Mouse (Mus musculus) liver, embryonic 15.5 days (tissue): ENCODE results near the gene Usp38. TPM values are rescaled to one million over a fixed set of nuclear protein-coding genes. Genes with fewer than 3 reads are reported as not detected.
A peak's percentile ranks its signal among the peaks of the same experiment; 100 is the strongest.
"Not testable (repeated sequence)": the region's sequence is repeated elsewhere in the genome, so short reads cannot be mapped to it uniquely, and the experiment has no call there.

Experiments used
- ATAC-seq: fragments of 200-750 bp; cut with Nextera tagmentation; 2 replicates; pipeline ENCODE4 v1.8.0; 2017; ENCODE audit warnings: moderate number of reproducible peaks, mild to moderate bottlenecking, moderate library complexity; ENCODE audit not compliant: insufficient read depth
- H3K27ac ChIP-seq: fragments of 300-500 bp; sonication (generic); replicated peaks from 2 replicates; pipeline ENCODE4 v1.5.1; 2015; ENCODE audit warnings: mild to moderate bottlenecking, inconsistent platforms
- H3K27me3 ChIP-seq: fragments of 300-500 bp; sonication (generic); 2 replicates; pipeline ENCODE4 v1.6.1; 2015; ENCODE audit warnings: mild to moderate bottlenecking, inconsistent platforms
- H3K36me3 ChIP-seq: fragments of 300-500 bp; sonication (generic); replicated peaks from 2 replicates; pipeline ENCODE4 v1.6.1; 2015; ENCODE audit warnings: moderate library complexity, mild to moderate bottlenecking, inconsistent platforms
- H3K4me1 ChIP-seq: fragments of 300-500 bp; sonication (generic); replicated peaks from 2 replicates; pipeline ENCODE4 v1.6.1; 2015; ENCODE audit warnings: inconsistent platforms
- H3K4me2 ChIP-seq: fragments of 300-500 bp; sonication (generic); 2 replicates; pipeline ENCODE4 v1.6.1; 2015; ENCODE audit warnings: moderate library complexity, mild to moderate bottlenecking, inconsistent platforms
- H3K4me3 ChIP-seq: fragments of 300-500 bp; sonication (generic); replicated peaks from 2 replicates; pipeline ENCODE4 v1.5.1; 2015; ENCODE audit warnings: mild to moderate bottlenecking, inconsistent platforms
- H3K9ac ChIP-seq: fragments of 300-500 bp; sonication (generic); 2 replicates; pipeline ENCODE4 v1.6.1; 2015; ENCODE audit warnings: moderate library complexity, mild to moderate bottlenecking, inconsistent platforms
- H3K9me3 ChIP-seq: fragments of 300-500 bp; sonication (generic); replicated peaks from 2 replicates; pipeline ENCODE4 v1.6.1; 2016; ENCODE audit warnings: inconsistent platforms
- WGBS: fragments of 180-500 bp; shearing (Covaris S2); methylation state at CpG from one replicate; pipeline ENCODE4 v1.1.7; 2015; ENCODE audit warnings: mixed read lengths; ENCODE audit not compliant: insufficient replicate concordance; 5-methylcytosine and 5-hydroxymethylcytosine counted together
- polyA plus RNA-seq: library from polyadenylated mRNA; unstranded; fragments of >200 nt; fragmentation: Nextera tagmentation; extraction: Ambion mirVana; gene quantifications from 2 replicates; pipeline ENCODE4 v1.2.1, GENCODE M21; 2015

Gene Usp38
- polyA plus RNA-seq: 9.2 and 9.4 TPM in 2 replicates

- ATAC-seq: peak; percentile 98
- Histone ChIP-seq H3K27me3 (no peaks in the 10 kb centered on the region), H3K4me1 (peaks cover 35% of the 10 kb centered on the region), H3K27ac (peak within 1 kb of the TSS; percentile 90), H3K9ac (peak within 1 kb of the TSS; percentile 98), H3K4me2 (peak within 1 kb of the TSS; percentile 93), H3K4me3 (peak within 1 kb of the TSS; percentile 100), H3K36me3 (peaks cover 12% of the 10 kb centered on the region), H3K9me3 (no peaks in the 10 kb centered on the region)
- 3% methylated on average over 57 of the region's 57 CpGs for WGBS
Measured at GRCm38 (mm10) chr8:81014789-81015699, at the start of gene Usp38. Gene Usp38 (minus strand): TSS chr8:81014928.

- H3K4me1 ChIP-seq: no peaks in the 10 kb centered on the region
- H3K9ac ChIP-seq: no peak overlapping the region
- H3K27ac ChIP-seq: no peak overlapping the region
- WGBS: 57% methylated on average over 3 of the region's 3 CpGs
- H3K36me3 ChIP-seq: no peaks in the 10 kb centered on the region
- no peak for ATAC-seq
- H3K9me3 ChIP-seq: no peaks in the 10 kb centered on the region
- H3K27me3 ChIP-seq: no peaks in the 10 kb centered on the region
- H3K4me3 ChIP-seq: no peak overlapping the region
- no peak overlapping the region for H3K4me2 ChIP-seq
Measured at GRCm38 (mm10) chr8:81062566-81062965, 47.8 kb upstream of the Usp38 start.

- no peak for ATAC-seq
- Histone ChIP-seq H3K4me3 (no peak overlapping the region), H3K9ac (no peak overlapping the region), H3K4me1 (no peaks in the 10 kb centered on the region), H3K36me3 (no peaks in the 10 kb centered on the region), H3K27ac (no peak overlapping the region), H3K4me2 (no peak overlapping the region), H3K27me3 (no peaks in the 10 kb centered on the region), H3K9me3 (no peaks in the 10 kb centered on the region)
- 11% methylated on average over 3 of the region's 3 CpGs for WGBS
Measured at GRCm38 (mm10) chr8:81061950-81062349, 47.2 kb upstream of the Usp38 start.

DNA sequence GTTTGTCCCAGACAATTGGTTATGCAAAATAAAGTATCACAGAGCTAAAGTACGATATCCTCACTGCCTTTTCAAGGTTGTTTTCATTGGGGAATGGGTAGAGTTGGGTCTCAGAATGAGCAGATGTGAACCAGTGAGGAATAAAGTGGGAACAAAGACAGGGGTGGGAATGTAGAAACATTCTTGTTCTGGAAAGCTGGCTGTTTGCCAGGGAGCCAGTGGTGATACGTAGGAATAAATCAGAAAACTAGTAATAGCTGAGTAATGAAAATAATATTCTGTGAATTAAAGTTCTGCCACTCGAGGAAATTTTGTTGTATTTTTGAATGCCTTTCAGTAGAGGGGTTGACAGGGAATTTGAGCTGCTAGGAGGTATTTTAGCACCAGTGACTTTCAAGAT, 29.5 kb upstream of the Usp38 start:
- no peak overlapping the region for H3K4me2 ChIP-seq
- 48% methylated on average over 3 of the region's 3 CpGs for WGBS
- H3K9me3 ChIP-seq: no peaks in the 10 kb centered on the region
- H3K27ac ChIP-seq: no peak overlapping the region
- no peaks in the 10 kb centered on the region for H3K4me1 ChIP-seq
- H3K4me3 ChIP-seq: no peak overlapping the region
- no peak overlapping the region for H3K9ac ChIP-seq
- H3K36me3 ChIP-seq: no peaks in the 10 kb centered on the region
- ATAC-seq: no peak
- no peaks in the 10 kb centered on the region for H3K27me3 ChIP-seq

- 41% methylated on average over 2 of the region's 2 CpGs for WGBS
- no peak for ATAC-seq
Measured at GRCm38 (mm10) chr8:81027991-81028390, 13.3 kb upstream of the Usp38 start.

GRCm38 (mm10) chr8:81017548-81017947, 2.8 kb upstream of the Usp38 start:
- WGBS: 88% methylated on average over 8 of the region's 8 CpGs
- not testable (repeated sequence) for H3K9me3 ChIP-seq, H3K27ac ChIP-seq, ATAC-seq, H3K4me3 ChIP-seq, H3K9ac ChIP-seq, H3K36me3 ChIP-seq, H3K27me3 ChIP-seq, H3K4me2 ChIP-seq
- H3K4me1 ChIP-seq: peaks cover 13% of the 10 kb centered on the region

More at GRCm38 (mm10) chr8:81027991-81028390, 13.3 kb upstream of the Usp38 start:
- no peaks in the 10 kb centered on the region for H3K4me1 ChIP-seq
- no peak overlapping the region for H3K27ac ChIP-seq
- H3K4me2 ChIP-seq: no peak overlapping the region
- H3K9me3 ChIP-seq: peaks cover 7% of the 10 kb centered on the region
- no peak overlapping the region for H3K9ac ChIP-seq
- no peaks in the 10 kb centered on the region for H3K27me3 ChIP-seq
- no peak overlapping the region for H3K4me3 ChIP-seq
- no peaks in the 10 kb centered on the region; the same call in 1 of the 2 replicates for H3K36me3 ChIP-seq

- H3K4me1 ChIP-seq: peaks cover 41% of the 10 kb centered on the region
- ATAC-seq: 0 out of 2 replicates have a peak, but pooled peaks have one; percentile 0
- WGBS: under 1% methylated on average over 45 of the region's 45 CpGs
Measured at GRCm38 (mm10) chr8:81013811-81014530, 757 bp downstream of the Usp38 start.

DNA sequence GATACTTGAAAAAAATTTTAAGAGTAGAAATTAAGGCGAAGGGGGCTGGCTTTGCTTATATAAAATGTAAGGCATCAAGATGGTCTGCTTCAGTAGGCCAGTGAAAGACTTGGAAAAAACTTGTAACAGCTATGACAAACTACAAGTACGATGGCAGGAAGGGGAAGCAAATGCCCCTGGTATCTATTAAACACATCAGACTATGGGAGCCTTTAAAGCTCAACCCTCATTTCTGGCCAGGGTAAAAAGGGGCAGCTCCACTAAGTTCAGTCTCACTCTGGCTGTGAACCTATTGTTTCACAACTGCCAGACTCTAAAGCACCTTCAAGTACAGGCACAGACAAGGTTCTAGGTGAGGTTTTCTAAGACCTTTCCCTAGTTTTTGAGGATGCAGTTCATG, 2.0 kb downstream of the Usp38 start:
- peaks cover 35% of the 10 kb centered on the region for H3K36me3 ChIP-seq
- no peak for ATAC-seq
- H3K4me1 ChIP-seq: peaks cover 41% of the 10 kb centered on the region
- 27% methylated on average over 2 of the region's 2 CpGs for WGBS
- no peak overlapping the region; the same call in 1 of the 2 replicates for H3K27ac ChIP-seq
- no peaks in the 10 kb centered on the region for H3K27me3 ChIP-seq
- no peaks in the 10 kb centered on the region for H3K9me3 ChIP-seq
- H3K4me3 ChIP-seq: peak overlapping the region; percentile 100
- peak overlapping the region; percentile 98 for H3K9ac ChIP-seq
- peak overlapping the region; percentile 93 for H3K4me2 ChIP-seq

More at GRCm38 (mm10) chr8:81013811-81014530, 757 bp downstream of the Usp38 start:
- Histone ChIP-seq H3K9me3 (no peaks in the 10 kb centered on the region), H3K4me2 (peak overlapping the region; percentile 93), H3K4me3 (peak overlapping the region; percentile 100), H3K36me3 (peaks cover 22% of the 10 kb centered on the region), H3K9ac (peak overlapping the region; percentile 98), H3K27ac (peak overlapping the region; percentile 90), H3K27me3 (no peaks in the 10 kb centered on the region)

DNA sequence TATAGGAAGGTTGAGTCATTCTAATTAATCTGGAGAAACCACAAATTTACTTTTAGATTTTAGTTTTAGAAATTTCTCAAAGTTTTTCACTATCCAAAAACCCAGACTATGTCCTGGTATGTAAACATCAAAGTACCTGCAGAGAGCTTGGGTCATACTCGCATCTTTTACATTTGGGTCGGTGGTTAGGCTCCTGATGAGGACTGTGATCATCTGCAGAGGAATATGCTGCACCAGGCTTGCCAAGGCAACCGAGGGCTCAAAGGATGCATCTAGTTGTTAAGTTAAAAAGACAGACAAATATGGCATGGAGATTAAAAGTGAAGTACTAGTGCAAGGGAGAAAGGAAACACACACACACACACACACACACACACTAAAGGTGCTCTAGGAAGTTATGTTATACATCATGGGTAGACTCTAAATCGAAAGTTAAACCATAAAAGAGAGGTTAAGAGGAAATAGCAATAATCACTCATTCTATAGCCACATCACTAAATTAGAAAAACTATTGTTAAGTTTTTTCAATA, 2.6 kb downstream of the Usp38 start:
- Histone ChIP-seq H3K4me3 (peak overlapping the region; percentile 100), H3K27me3 (no peaks in the 10 kb centered on the region), H3K4me1 (peaks cover 41% of the 10 kb centered on the region), H3K36me3 (peaks cover 41% of the 10 kb centered on the region), H3K4me2 (peak overlapping the region; percentile 93), H3K27ac (no peak overlapping the region), H3K9ac (peak overlapping the region; percentile 17; the same call in 1 of the 2 replicates), H3K9me3 (no peaks in the 10 kb centered on the region)
- WGBS: 38% methylated on average over 4 of the region's 4 CpGs
- ATAC-seq: no peak

DNA sequence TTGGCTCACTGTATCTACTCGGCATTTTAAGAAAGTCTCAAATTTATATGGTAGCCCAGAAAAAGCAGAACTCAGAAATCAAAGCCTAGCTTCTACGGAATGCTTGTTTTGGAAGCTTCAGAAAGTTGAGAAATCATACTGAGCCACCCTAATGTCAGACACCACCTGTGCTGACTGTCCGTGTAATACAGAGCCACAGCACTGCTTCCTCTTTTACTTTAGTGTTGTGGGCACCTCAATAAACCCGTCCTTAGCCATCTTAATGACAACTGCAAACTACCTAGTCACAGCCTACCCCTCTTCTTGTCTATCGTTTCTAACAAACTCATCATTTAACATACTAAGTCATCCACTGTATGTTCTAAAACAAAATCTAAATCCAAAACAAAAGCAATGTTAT, 4.3 kb downstream of the Usp38 start:
- Histone ChIP-seq H3K4me3 (no peak overlapping the region), H3K9me3 (no peaks in the 10 kb centered on the region), H3K27ac (no peak overlapping the region; the same call in 1 of the 2 replicates), H3K36me3 (peaks cover 55% of the 10 kb centered on the region), H3K9ac (no peak overlapping the region), H3K27me3 (no peaks in the 10 kb centered on the region), H3K4me1 (peaks cover 37% of the 10 kb centered on the region), H3K4me2 (peak overlapping the region; percentile 93; the same call in 1 of the 2 replicates)
- WGBS: 43% methylated on average over 5 of the region's 5 CpGs
- no peak for ATAC-seq

GRCm38 (mm10) chr8:81005114-81005513, 9.6 kb downstream of the Usp38 start:
- Histone ChIP-seq H3K27ac (no peak overlapping the region), H3K27me3 (no peaks in the 10 kb centered on the region), H3K4me3 (no peak overlapping the region), H3K4me2 (no peak overlapping the region), H3K36me3 (peaks cover 84% of the 10 kb centered on the region), H3K4me1 (peaks cover 7% of the 10 kb centered on the region; the same call in 1 of the 2 replicates), H3K9me3 (no peaks in the 10 kb centered on the region), H3K9ac (no peak overlapping the region)
- 74% methylated on average over 1 of the region's 1 CpGs for WGBS
- ATAC-seq: no peak
